Comparison of ENCODE assay signal across 8 mouse cellular contexts in the genomic region with DNA sequence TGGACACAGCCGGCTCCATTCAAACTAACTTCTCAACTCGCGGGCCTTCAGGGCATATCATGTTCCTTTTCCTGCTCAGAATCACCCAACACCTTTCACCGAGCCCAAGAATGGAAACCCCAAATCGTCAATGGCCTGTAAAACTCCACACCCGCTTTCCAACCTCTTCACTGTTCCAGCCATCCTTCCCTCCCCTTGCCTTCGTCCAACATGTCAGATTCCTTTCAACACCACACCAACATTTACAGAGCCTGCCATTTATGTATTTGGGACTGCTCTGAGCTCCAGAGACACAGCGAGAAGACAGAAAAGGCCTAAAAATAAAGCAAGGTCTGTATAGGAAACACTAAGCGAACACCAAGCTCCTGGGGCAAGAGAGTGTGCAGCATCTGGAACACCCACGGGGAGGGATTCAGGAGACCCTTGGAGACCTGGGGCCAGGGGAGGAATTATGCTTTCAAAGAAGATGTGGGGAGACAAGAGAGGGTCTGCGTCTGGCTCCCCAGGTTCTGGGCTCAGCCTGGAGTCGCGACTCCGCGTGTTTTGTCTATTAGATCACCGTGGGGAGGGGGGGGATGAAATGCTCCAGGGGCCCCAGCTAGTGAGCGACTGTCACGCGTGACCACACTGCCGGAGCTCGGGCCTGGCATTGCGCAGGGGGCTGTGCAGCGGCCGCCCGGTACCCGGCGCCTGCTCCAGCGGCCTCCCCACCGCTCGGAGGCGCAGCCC. TPM values are rescaled to one million over a fixed set of nuclear protein-coding genes. Genes with fewer than 3 reads are reported as not detected.
DNase-seq lines count a peak whose midpoint lies in the region; ATAC-seq lines count a peak whose summit lies in the region.

No protein-coding gene starts in this region.

- H3K4me3 ChIP-seq in lung, embryonic 16.5 days (ENCODE audit: low read length) = peak overlapping the region; percentile 95
- H3K4me3 ChIP-seq in heart, embryonic 16.5 days (ENCODE audit: low read length) = peak overlapping the region; percentile 72
- peak overlapping the region; percentile 93 for H3K4me3 ChIP-seq in limb, embryonic 12.5 days (replicated peaks)
- H3K4me3 ChIP-seq in neural tube, embryonic 15.5 days (replicated peaks) = peak overlapping the region; percentile 89

- H3K27ac ChIP-seq in lung, embryonic 16.5 days (ENCODE audit: low read length) = peak overlapping the region; percentile 83
- peak overlapping the region; percentile 97 for H3K27ac ChIP-seq in heart, embryonic 16.5 days (ENCODE audit: low read length)
- H3K27ac ChIP-seq in limb, embryonic 12.5 days = peak overlapping the region; percentile 96
- peak overlapping the region; percentile 93 for H3K27ac ChIP-seq in neural tube, embryonic 15.5 days (replicated peaks)

- 1% methylated on average over 20 of the region's 31 CpGs for WGBS in lung, embryonic 16.5 days
- 0% methylated on average over 30 of the region's 31 CpGs for WGBS in heart, embryonic 16.5 days
- 1% methylated on average over 29 of the region's 31 CpGs for WGBS in limb, embryonic 12.5 days
- WGBS in neural tube, embryonic 15.5 days = under 1% methylated on average over 31 of the region's 31 CpGs

- H3K4me1 ChIP-seq in lung, embryonic 16.5 days (replicated peaks; ENCODE audit: control insufficient read depth, insufficient read depth, low read length) = peaks cover 15% of the 10 kb centered on the region
- peaks cover 18% of the 10 kb centered on the region for H3K4me1 ChIP-seq in heart, embryonic 16.5 days (ENCODE audit: control insufficient read depth, insufficient read depth, low read length)
- H3K4me1 ChIP-seq in limb, embryonic 12.5 days (replicated peaks) = peaks cover 21% of the 10 kb centered on the region
- peaks cover 48% of the 10 kb centered on the region for H3K4me1 ChIP-seq in neural tube, embryonic 15.5 days

- peaks cover 13% of the 10 kb centered on the region for H3K27me3 ChIP-seq in lung, embryonic 16.5 days (ENCODE audit: control insufficient read depth, insufficient read depth, low read depth, low read length)
- H3K27me3 ChIP-seq in heart, embryonic 16.5 days (ENCODE audit: control insufficient read depth, insufficient read depth, low read length) = peaks cover 8% of the 10 kb centered on the region
- peaks cover 15% of the 10 kb centered on the region for H3K27me3 ChIP-seq in limb, embryonic 12.5 days
- peaks cover 9% of the 10 kb centered on the region for H3K27me3 ChIP-seq in neural tube, embryonic 15.5 days (replicated peaks)

- H3K36me3 ChIP-seq in lung, embryonic 16.5 days (ENCODE audit: control insufficient read depth, insufficient read depth, low read length) = peaks cover 19% of the 10 kb centered on the region
- H3K36me3 ChIP-seq in heart, embryonic 16.5 days (ENCODE audit: control insufficient read depth, insufficient read depth) = peaks cover 19% of the 10 kb centered on the region
- peaks cover 37% of the 10 kb centered on the region for H3K36me3 ChIP-seq in limb, embryonic 12.5 days
- H3K36me3 ChIP-seq in neural tube, embryonic 15.5 days = peaks cover 14% of the 10 kb centered on the region

- peak overlapping the region; percentile 100 for H3K9ac ChIP-seq in lung, embryonic 16.5 days (ENCODE audit: low read length)
- H3K9ac ChIP-seq in heart, embryonic 16.5 days (ENCODE audit: low read length) = peak overlapping the region; percentile 99
- H3K9ac ChIP-seq in limb, embryonic 12.5 days (replicated peaks) = peak overlapping the region; percentile 97
- peak overlapping the region; percentile 92 for H3K9ac ChIP-seq in neural tube, embryonic 15.5 days (replicated peaks)

- peak overlapping the region; percentile 73 for H3K4me2 ChIP-seq in lung, embryonic 16.5 days (ENCODE audit: low read depth, low read length)
- peak overlapping the region; percentile 73 for H3K4me2 ChIP-seq in heart, embryonic 16.5 days (ENCODE audit: low read depth, low read length)
- H3K4me2 ChIP-seq in limb, embryonic 12.5 days = peak overlapping the region; percentile 78
- H3K4me2 ChIP-seq in neural tube, embryonic 15.5 days = peak overlapping the region; percentile 64

- DNase-seq in lung, adult 18-20 months = no peak
- peak; percentile 40 for DNase-seq in embryo, embryonic 10 days (ENCODE audit: low spot score)
- no peak for DNase-seq in thymus, postnatal 14 days

- ATAC-seq in lung, embryonic 16.5 days (ENCODE audit: low read depth) = peak; percentile 1; the same call in 1 of the 2 replicates
- ATAC-seq in heart, embryonic 16.5 days (replicated peaks; ENCODE audit: extremely low read depth, insufficient read depth, low FRiP score) = peak; percentile 28; the same call in 1 of the 2 replicates
- peak; percentile 6; the same call in 1 of the 2 replicates for ATAC-seq in limb, embryonic 12.5 days (ENCODE audit: insufficient number of reproducible peaks, insufficient read depth, low FRiP score, low TSS enrichment, low read depth)
- peak; percentile 14 for ATAC-seq in neural tube, embryonic 15.5 days (ENCODE audit: low FRiP score)
- ATAC-seq in megakaryocyte-erythroid progenitor cell, adult 5-6 weeks (replicated peaks; ENCODE audit: low FRiP score, low TSS enrichment, poor library complexity, severe bottlenecking) = no peak

- peaks cover 4% of the 10 kb centered on the region; the same call in 1 of the 2 replicates for H3K9me3 ChIP-seq in lung, embryonic 16.5 days (ENCODE audit: control insufficient read depth, low read length)
- H3K9me3 ChIP-seq in heart, embryonic 16.5 days (replicated peaks; ENCODE audit: control insufficient read depth, low read length) = 0 out of 2 replicates have a peak, but pooled peaks cover 2% of the 10 kb centered on the region
- H3K9me3 ChIP-seq in limb, embryonic 12.5 days = peaks cover 4% of the 10 kb centered on the region
- H3K9me3 ChIP-seq in neural tube, embryonic 15.5 days (replicated peaks) = no peaks in the 10 kb centered on the region

RNA-seq across cellular contexts. Expression of gene Keap1, which starts 1.0 kb away (rescaled TPM):
- polyA plus RNA-seq in lung, embryonic 16.5 days (2015; fragmentation: Nextera tagmentation; extraction: Ambion mirVana) = 60.4 and 61.3 TPM in 2 replicates
- polyA plus RNA-seq in heart, embryonic 16.5 days (2015; fragmentation: Nextera tagmentation; extraction: Ambion mirVana) = 51.5 and 54.6 TPM in 2 replicates
- polyA plus RNA-seq in limb, embryonic 12.5 days (2016; fragmentation: Nextera tagmentation; extraction: Ambion mirVana) = 64.7 and 65.2 TPM in 2 replicates
- polyA plus RNA-seq in neural tube, embryonic 15.5 days (2015; fragmentation: Nextera tagmentation; extraction: Ambion mirVana) = 70.1 and 72.0 TPM in 2 replicates
- 25.3 and 27.2 TPM in 2 replicates for total RNA-seq in megakaryocyte-erythroid progenitor cell, adult 5-6 weeks (2014; fragmentation: Nextera tagmentation)
- total RNA-seq in megakaryocyte-erythroid progenitor cell, adult 5-6 weeks (2017) = 32.7 and 39.8 TPM in 2 replicates

RNA-seq across cellular contexts. Expression of gene S1pr5, which starts 10.1 kb away (rescaled TPM):
- polyA plus RNA-seq in lung, embryonic 16.5 days (2015; fragmentation: Nextera tagmentation; extraction: Ambion mirVana) = 0.11 and 0.21 TPM in 2 replicates
- 0.09 and 0.16 TPM in 2 replicates for polyA plus RNA-seq in heart, embryonic 16.5 days (2015; fragmentation: Nextera tagmentation; extraction: Ambion mirVana)
- polyA plus RNA-seq in limb, embryonic 12.5 days (2016; fragmentation: Nextera tagmentation; extraction: Ambion mirVana) = 0.31 and 0.63 TPM in 2 replicates
- polyA plus RNA-seq in neural tube, embryonic 15.5 days (2015; fragmentation: Nextera tagmentation; extraction: Ambion mirVana) = 5.8 and 6.7 TPM in 2 replicates
- total RNA-seq in megakaryocyte-erythroid progenitor cell, adult 5-6 weeks (2014; fragmentation: Nextera tagmentation) = 0.59 TPM in 1 of 2 replicates, not detected in the other
- total RNA-seq in megakaryocyte-erythroid progenitor cell, adult 5-6 weeks (2017) = 1.1 TPM in 1 of 2 replicates, not detected in the other

RNA-seq across cellular contexts. Expression of gene Atg4d, which starts 26.9 kb away (rescaled TPM):
- polyA plus RNA-seq in lung, embryonic 16.5 days (2015; fragmentation: Nextera tagmentation; extraction: Ambion mirVana) = 39.9 and 42.3 TPM in 2 replicates
- polyA plus RNA-seq in heart, embryonic 16.5 days (2015; fragmentation: Nextera tagmentation; extraction: Ambion mirVana) = 58.8 and 63.9 TPM in 2 replicates
- polyA plus RNA-seq in limb, embryonic 12.5 days (2016; fragmentation: Nextera tagmentation; extraction: Ambion mirVana) = 29.8 and 34.9 TPM in 2 replicates
- polyA plus RNA-seq in neural tube, embryonic 15.5 days (2015; fragmentation: Nextera tagmentation; extraction: Ambion mirVana) = 50.0 and 52.4 TPM in 2 replicates
- total RNA-seq in megakaryocyte-erythroid progenitor cell, adult 5-6 weeks (2014; fragmentation: Nextera tagmentation) = 8.9 and 13.9 TPM in 2 replicates
- 11.9 and 25.7 TPM in 2 replicates for total RNA-seq in megakaryocyte-erythroid progenitor cell, adult 5-6 weeks (2017)

RNA-seq across cellular contexts. Expression of gene Kri1, which starts 49.6 kb away (rescaled TPM):
- polyA plus RNA-seq in lung, embryonic 16.5 days (2015; fragmentation: Nextera tagmentation; extraction: Ambion mirVana) = 15.8 and 16.7 TPM in 2 replicates
- polyA plus RNA-seq in heart, embryonic 16.5 days (2015; fragmentation: Nextera tagmentation; extraction: Ambion mirVana) = 10.5 and 13.2 TPM in 2 replicates
- 18.1 and 22.2 TPM in 2 replicates for polyA plus RNA-seq in limb, embryonic 12.5 days (2016; fragmentation: Nextera tagmentation; extraction: Ambion mirVana)
- 15.2 and 18.7 TPM in 2 replicates for polyA plus RNA-seq in neural tube, embryonic 15.5 days (2015; fragmentation: Nextera tagmentation; extraction: Ambion mirVana)
- 50.7 and 81.7 TPM in 2 replicates for total RNA-seq in megakaryocyte-erythroid progenitor cell, adult 5-6 weeks (2014; fragmentation: Nextera tagmentation)
- 55.3 and 86.3 TPM in 2 replicates for total RNA-seq in megakaryocyte-erythroid progenitor cell, adult 5-6 weeks (2017)

RNA-seq across cellular contexts. Expression of gene Cdkn2d, which starts 53.0 kb away (rescaled TPM):
- 57.7 TPM in 2 replicates for polyA plus RNA-seq in lung, embryonic 16.5 days (2015; fragmentation: Nextera tagmentation; extraction: Ambion mirVana)
- polyA plus RNA-seq in heart, embryonic 16.5 days (2015; fragmentation: Nextera tagmentation; extraction: Ambion mirVana) = 105 and 110 TPM in 2 replicates
- 46.1 and 46.9 TPM in 2 replicates for polyA plus RNA-seq in limb, embryonic 12.5 days (2016; fragmentation: Nextera tagmentation; extraction: Ambion mirVana)
- polyA plus RNA-seq in neural tube, embryonic 15.5 days (2015; fragmentation: Nextera tagmentation; extraction: Ambion mirVana) = 120 and 129 TPM in 2 replicates
- total RNA-seq in megakaryocyte-erythroid progenitor cell, adult 5-6 weeks (2014; fragmentation: Nextera tagmentation) = 5.7 and 7.4 TPM in 2 replicates
- 8.5 and 11.3 TPM in 2 replicates for total RNA-seq in megakaryocyte-erythroid progenitor cell, adult 5-6 weeks (2017)
